Mouse (Mus musculus): Measurements from ENCODE around the gene Nlrp1a. TPM values are rescaled to one million over a fixed set of nuclear protein-coding genes. Genes with fewer than 3 reads are reported as not detected.

The Nlrp1a gene
- under 1 TPM; 0.23 to 0.38 TPM for total RNA-seq (2021)
- long read RNA-seq, experiment 1, partial matches to known transcripts, result 0 of 3 reads
- long read RNA-seq, experiment 1, other reads (novel, unspliced or antisense), result 3 of 3 reads
- long read RNA-seq, experiment 2, partial matches to known transcripts, result 0 of 2 reads
- long read RNA-seq, experiment 2, other reads (novel, unspliced or antisense), result 2 of 2 reads

- DNase-seq, result no peak
These were observed at the start of gene Nlrp1a for GRCm38 (mm10) chr11:71144661-71145060. Gene Nlrp1a (minus strand): TSS chr11:71144704.

GRCm38 (mm10) chr11:71169633-71170032 is 25.1 kb upstream of the Nlrp1a start:
- DNase-seq, result no peak

- DNase-seq, result no peak
These were observed 19.6 kb upstream of the Nlrp1a start for GRCm38 (mm10) chr11:71164139-71164538.

- DNase-seq, result no peak
These were observed 15.1 kb upstream of the Nlrp1a start for GRCm38 (mm10) chr11:71159439-71160136.

- DNase-seq, result no peak
These were observed 10.8 kb upstream of the Nlrp1a start for GRCm38 (mm10) chr11:71155272-71155671.

GRCm38 (mm10) chr11:71142031-71142430 is 2.5 kb downstream of the Nlrp1a start:
- no peak for DNase-seq

- DNase-seq, result no peak
These were observed 37.4 kb downstream of the Nlrp1a start for GRCm38 (mm10) chr11:71107128-71107527.

GRCm38 (mm10) chr11:71106261-71107021 is 38.1 kb downstream of the Nlrp1a start:
- no peak for DNase-seq

- no peak for DNase-seq
These were observed 40.6 kb downstream of the Nlrp1a start for GRCm38 (mm10) chr11:71103931-71104330.

- no peak for DNase-seq
These were observed 68.2 kb downstream of the Nlrp1a start for GRCm38 (mm10) chr11:71076342-71076741.

- no peak for DNase-seq
These were observed 92.0 kb downstream of the Nlrp1a start for GRCm38 (mm10) chr11:71052554-71052953.

Other genes starting within 250 kb of the Nlrp1a start
- gene Nup88, start 174.7 kb downstream of the Nlrp1a start, total RNA-seq (2021), result 10 to 100 TPM; 29.8 to 35.0 TPM
- 10 to 100 TPM; 11.8 to 12.9 TPM for gene Rpain, start 174.5 kb downstream of the Nlrp1a start, total RNA-seq (2021)
- 100 to 1,000 TPM; 116 to 121 TPM for gene C1qbp, start 161.7 kb downstream of the Nlrp1a start, total RNA-seq (2021)
- gene Dhx33, start 140.3 kb downstream of the Nlrp1a start, total RNA-seq (2021), result 1 to 10 TPM; 6.2 to 7.0 TPM
- gene Mis12, start 125.1 kb downstream of the Nlrp1a start, total RNA-seq (2021), result 1 to 10 TPM; 3.9 to 4.8 TPM
- gene Derl2, start 124.9 kb downstream of the Nlrp1a start, total RNA-seq (2021), result 10 to 100 TPM; 12.5 to 12.7 TPM
- not detected for gene 6330403K07Rik, start 111.2 kb downstream of the Nlrp1a start, total RNA-seq (2021)
- under 1 TPM; 0.08 to 0.11 TPM for gene Nlrp1b, start 86.0 kb upstream of the Nlrp1a start, total RNA-seq (2021)

Measured in gastrocnemius, postnatal 25 days (tissue).